Comparison of ENCODE assay signal across 14 mouse cellular contexts in genomic region chr12:103376124-103376523, GRCm38 (mm10). TPM values are rescaled to one million over a fixed set of nuclear protein-coding genes. Genes with fewer than 3 reads are reported as not detected.
A peak's percentile ranks its signal among the peaks of the same experiment; 100 is the strongest.
DNase-seq lines count a peak whose midpoint lies in the region; ATAC-seq and TF ChIP-seq lines count a peak whose summit lies in the region.
"Had no signal": no experiment of that assay in that cellular context is flagged by ENCODE, and none has a peak within 500 bp of the region (broad histone marks: within the 10 kb centered on the region; RNA-seq: fewer than 3 reads in every experiment).

No protein-coding gene starts in this region.

- no peak for DNase-seq in hindbrain, embryonic 11.5 days (ENCODE audit: low spot score)
- DNase-seq in NIH3T3 (ENCODE audit: low read depth): peak; percentile 64
- DNase-seq in layer of hippocampus, adult 2 months (ENCODE audit: low spot score in 2 of 2): peak; percentile 77 to 81
- peak; percentile 68 to 80 for DNase-seq in left cerebral cortex, postnatal 36 days (ENCODE audit: low spot score in 2 of 2)
- no peak for DNase-seq in kidney, adult 8-10 months
- DNase-seq in spleen, adult 12 weeks (ENCODE audit: low spot score): no peak
- no peak for DNase-seq in kidney, adult 2 months
- DNase-seq: cerebellum, postnatal 25 days; heart, adult 18-20 months; kidney, postnatal 14 days; liver, embryonic 13.5 days had no signal

- H3K4me3 ChIP-seq in hindbrain, embryonic 13.5 days: no peak overlapping the region
- H3K4me3 ChIP-seq in hindbrain, embryonic 11.5 days (ENCODE audit: low read depth, low read length): no peak overlapping the region
- no peak overlapping the region for H3K4me3 ChIP-seq in layer of hippocampus, adult 2 months
- H3K4me3 ChIP-seq in kidney, adult 2 months (ENCODE audit: insufficient read depth, low read depth, low read length): no peak overlapping the region
- H3K4me3 ChIP-seq: erythroblast, embryonic 14.5 days; liver, embryonic 13.5 days had no signal

- no peaks in the 10 kb centered on the region for H3K36me3 ChIP-seq in hindbrain, embryonic 13.5 days
- no peaks in the 10 kb centered on the region for H3K36me3 ChIP-seq in hindbrain, embryonic 11.5 days (ENCODE audit: control insufficient read depth, insufficient read depth, low read length)
- H3K36me3 ChIP-seq in kidney, adult 2 months (ENCODE audit: control insufficient read depth, insufficient read depth, low read length): no peaks in the 10 kb centered on the region
- H3K36me3 ChIP-seq: liver, embryonic 13.5 days had no signal

- WGBS in hindbrain, embryonic 13.5 days: 70% methylated on average over 5 of the region's 5 CpGs
- 70% methylated on average over 5 of the region's 5 CpGs for WGBS in hindbrain, embryonic 11.5 days
- 65% methylated on average over 5 of the region's 5 CpGs for WGBS in kidney, adult 2 months

- 0 out of 2 replicates have a peak, but pooled peaks have one; percentile 39 for ATAC-seq in hindbrain, embryonic 13.5 days (ENCODE audit: low FRiP score)
- no peak for ATAC-seq in hindbrain, embryonic 11.5 days (ENCODE audit: low FRiP score)

- H3K9ac ChIP-seq in hindbrain, embryonic 13.5 days: no peak overlapping the region
- no peak overlapping the region for H3K9ac ChIP-seq in hindbrain, embryonic 11.5 days (ENCODE audit: low read depth, low read length)
- H3K9ac ChIP-seq: liver, embryonic 13.5 days had no signal

- H3K27me3 ChIP-seq in hindbrain, embryonic 13.5 days: no peaks in the 10 kb centered on the region
- no peaks in the 10 kb centered on the region for H3K27me3 ChIP-seq in hindbrain, embryonic 11.5 days (ENCODE audit: control insufficient read depth, insufficient read depth, low read length)
- H3K27me3 ChIP-seq in kidney, adult 2 months (replicated peaks; ENCODE audit: control insufficient read depth, insufficient read depth, low read length): no peaks in the 10 kb centered on the region

- TF ChIP-seq POLR2A in kidney, adult 2 months (IDR thresholded peaks at IDR 0.05; ENCODE audit: low read depth, low read length): no peak

- H3K4me1 ChIP-seq in hindbrain, embryonic 13.5 days (replicated peaks): no peaks in the 10 kb centered on the region
- no peaks in the 10 kb centered on the region for H3K4me1 ChIP-seq in hindbrain, embryonic 11.5 days (replicated peaks; ENCODE audit: control insufficient read depth, insufficient read depth, low read length)
- H3K4me1 ChIP-seq in kidney, adult 2 months (ENCODE audit: control insufficient read depth, insufficient read depth, low read length): no peaks in the 10 kb centered on the region

- intact Hi-C loops in left cerebral cortex, postnatal 36 days (cut with DNase I): no loop called here

- H3K4me2 ChIP-seq in hindbrain, embryonic 13.5 days: no peak overlapping the region
- no peak overlapping the region for H3K4me2 ChIP-seq in hindbrain, embryonic 11.5 days (replicated peaks; ENCODE audit: low read depth, low read length)
- H3K4me2 ChIP-seq: liver, embryonic 13.5 days had no signal

- H3K9me3 ChIP-seq in hindbrain, embryonic 13.5 days: no peaks in the 10 kb centered on the region
- no peaks in the 10 kb centered on the region for H3K9me3 ChIP-seq in hindbrain, embryonic 11.5 days (ENCODE audit: control insufficient read depth, low read length)
- H3K9me3 ChIP-seq: liver, embryonic 13.5 days had no signal

- no peak overlapping the region for H3K27ac ChIP-seq in hindbrain, embryonic 13.5 days
- no peak overlapping the region for H3K27ac ChIP-seq in hindbrain, embryonic 11.5 days (ENCODE audit: low read depth, low read length)
- peak overlapping the region; percentile 89 for H3K27ac ChIP-seq in layer of hippocampus, adult 2 months
- no peak overlapping the region for H3K27ac ChIP-seq in kidney, adult 2 months (ENCODE audit: insufficient read depth, low read depth, low read length)
- H3K27ac ChIP-seq: liver, embryonic 13.5 days; macrophage had no signal

- TF ChIP-seq CTCF in layer of hippocampus, adult 2 months (conservative IDR thresholded peaks at IDR 0.05): 0 out of 2 replicates have a peak, but pooled peaks have one; percentile 24
- no peak for TF ChIP-seq CTCF in kidney, adult 2 months (conservative IDR thresholded peaks at IDR 0.05; ENCODE audit: insufficient read depth, insufficient read length, low read depth, low read length)

RNA-seq across cellular contexts. Expression of gene Otub2, which starts 12.4 kb away (rescaled TPM):
- polyA plus RNA-seq in hindbrain, embryonic 13.5 days (2015; fragmentation: Nextera tagmentation; extraction: Ambion mirVana): 20.2 and 21.5 TPM in 2 replicates
- 12.1 and 15.2 TPM in 2 replicates for polyA plus RNA-seq in hindbrain, embryonic 11.5 days (2014; fragmentation: Nextera tagmentation; extraction: Ambion mirVana)
- total RNA-seq in layer of hippocampus, adult 2 months (2021): 10 to 100 TPM; 45.2 to 48.6 TPM
- total RNA-seq in left cerebral cortex, postnatal 36 days (2021): 10 to 100 TPM; 31.1 to 38.6 TPM
- polyA plus RNA-seq in kidney, adult 2 months (2012; rRNA removed): 3.9 and 4.0 TPM in 2 replicates

RNA-seq across cellular contexts. Expression of gene Asb2, which starts 20.3 kb away (rescaled TPM):
- 1.00 and 1.0 TPM in 2 replicates for polyA plus RNA-seq in hindbrain, embryonic 13.5 days (2015; fragmentation: Nextera tagmentation; extraction: Ambion mirVana)
- 0.54 and 1.0 TPM in 2 replicates for polyA plus RNA-seq in hindbrain, embryonic 11.5 days (2014; fragmentation: Nextera tagmentation; extraction: Ambion mirVana)
- 1 to 10 TPM; 2.0 to 2.3 TPM for total RNA-seq in layer of hippocampus, adult 2 months (2021)
- 1 to 10 TPM; 2.8 to 4.0 TPM for total RNA-seq in left cerebral cortex, postnatal 36 days (2021)
- polyA plus RNA-seq in kidney, adult 2 months (2012; rRNA removed): 6.7 and 10.7 TPM in 2 replicates

RNA-seq across cellular contexts. Expression of gene 9330161L09Rik, which starts 31.5 kb away (rescaled TPM):
- polyA plus RNA-seq in hindbrain, embryonic 13.5 days (2015; fragmentation: Nextera tagmentation; extraction: Ambion mirVana): 0.78 and 0.92 TPM in 2 replicates
- polyA plus RNA-seq in hindbrain, embryonic 11.5 days (2014; fragmentation: Nextera tagmentation; extraction: Ambion mirVana): 0.97 and 1.1 TPM in 2 replicates
- 1 to 10 TPM; 3.5 to 4.0 TPM for total RNA-seq in layer of hippocampus, adult 2 months (2021)
- total RNA-seq in left cerebral cortex, postnatal 36 days (2021): 1 to 10 TPM; 2.1 to 2.8 TPM
- 0.81 and 0.88 TPM in 2 replicates for polyA plus RNA-seq in kidney, adult 2 months (2012; rRNA removed)
- polyA plus RNA-seq: erythroblast, embryonic 14.5 days; liver, embryonic 13.5 days; macrophage had no signal

RNA-seq across cellular contexts. Expression of gene Ddx24, which starts 49.5 kb away (rescaled TPM):
- 173 and 174 TPM in 2 replicates for polyA plus RNA-seq in hindbrain, embryonic 13.5 days (2015; fragmentation: Nextera tagmentation; extraction: Ambion mirVana)
- polyA plus RNA-seq in hindbrain, embryonic 11.5 days (2014; fragmentation: Nextera tagmentation; extraction: Ambion mirVana): 106 and 109 TPM in 2 replicates
- 100 to 1,000 TPM; 235 to 239 TPM for total RNA-seq in layer of hippocampus, adult 2 months (2021)
- 100 to 1,000 TPM; 209 to 229 TPM for total RNA-seq in left cerebral cortex, postnatal 36 days (2021)
- 37.5 and 41.9 TPM in 2 replicates for polyA plus RNA-seq in kidney, adult 2 months (2012; rRNA removed)

RNA-seq across cellular contexts. Expression of gene Ifi27, which starts 57.9 kb away (rescaled TPM):
- 9.3 and 12.6 TPM in 2 replicates for polyA plus RNA-seq in hindbrain, embryonic 13.5 days (2015; fragmentation: Nextera tagmentation; extraction: Ambion mirVana)
- 3.1 and 4.3 TPM in 2 replicates for polyA plus RNA-seq in hindbrain, embryonic 11.5 days (2014; fragmentation: Nextera tagmentation; extraction: Ambion mirVana)
- 100 to 1,000 TPM in 1 of 2 experiments, 10 to 100 TPM in 1; 97.3 to 106 TPM for total RNA-seq in layer of hippocampus, adult 2 months (2021)
- 10 to 100 TPM; 59.2 to 69.4 TPM for total RNA-seq in left cerebral cortex, postnatal 36 days (2021)
- polyA plus RNA-seq in kidney, adult 2 months (2012; rRNA removed): 320 and 355 TPM in 2 replicates

Comparison
In these comparisons a context has a peak if more than half of its experiments do, and no peak if none do; other contexts are left out.
1. DNase-seq: peak in NIH3T3 (single experiment), layer of hippocampus, adult 2 months (2 of 2) and left cerebral cortex, postnatal 36 days (2 of 2); none in hindbrain, embryonic 11.5 days (single experiment), kidney, adult 8-10 months (0 of 2), spleen, adult 12 weeks (single experiment) and kidney, adult 2 months (single experiment).